Mouse (Mus musculus) ES-Bruce4 (cell line): ENCODE measurements around the gene Cops2.

Experiments used
- CTCF ChIP-seq: IDR thresholded peaks from one replicate; pipeline ENCODE4 v1.8.1; 2011; ENCODE audit warnings: low read depth, low read length
- EP300 ChIP-seq: IDR thresholded peaks from 2 replicates; pipeline ENCODE4 v1.6.1; 2011; ENCODE audit warnings: low read depth, low read length; ENCODE audit not compliant: insufficient read depth
- POLR2A ChIP-seq: IDR thresholded peaks from one replicate; pipeline ENCODE4 v1.8.1; 2011; ENCODE audit warnings: low read length; ENCODE audit not compliant: insufficient read depth

- TF ChIP-seq CTCF (no peak), POLR2A (no peak), EP300 (no peak)
Observed at GRCm38 (mm10) chr2:125857707-125858106, 1.2 kb downstream of the Cops2 start.
